Mouse (Mus musculus) heart, adult 2 months (tissue): ENCODE measurements at regions not wholly inside any gene's neighbourhood (a gene's known extent, or its start where the extent isn't known, plus 50 kb on each side); places are given as distances from the start of the nearest gene placed in this dataset.

Experiments used
- DNase-seq, 2 experiments: peaks; one replicate each; pipeline ENCODE4 v3.0.0; 2021
- H3K27ac ChIP-seq: fragments of 200-600 bp; 2 replicates; pipeline ENCODE4 v1.8.1; 2022
- H3K27me3 ChIP-seq: fragments of 200-500 bp; 2 replicates; pipeline ENCODE4 v1.6.1; 2012; ENCODE audit warnings: mild to moderate bottlenecking, low read length, inconsistent platforms, mixed read lengths; ENCODE audit not compliant: control insufficient read depth, insufficient read depth
- H3K36me3 ChIP-seq: fragments of 200-500 bp; 2 replicates; pipeline ENCODE4 v1.6.1; 2012; ENCODE audit warnings: low read length, inconsistent platforms; ENCODE audit not compliant: control insufficient read depth, insufficient read depth
- H3K4me1 ChIP-seq: fragments of 200-500 bp; 2 replicates; pipeline ENCODE4 v1.6.1; 2011; ENCODE audit warnings: low read length; ENCODE audit not compliant: control insufficient read depth, insufficient read depth
- H3K4me3 ChIP-seq: fragments of 200-600 bp; 2 replicates; pipeline ENCODE4 v1.8.1; 2022
- H3K79me2 ChIP-seq: fragments of 200-500 bp; replicated peaks from 2 replicates; pipeline ENCODE4 v1.6.1; 2012; ENCODE audit warnings: mild to moderate bottlenecking, inconsistent platforms, low read length, moderate library complexity, mixed read lengths; ENCODE audit not compliant: control insufficient read depth, insufficient read depth
- H3K9ac ChIP-seq: fragments of 200-500 bp; 2 replicates; pipeline ENCODE4 v1.6.1; 2012; ENCODE audit warnings: low read depth, mild to moderate bottlenecking, control low read depth, inconsistent platforms, low read length, mixed read lengths
- CTCF ChIP-seq: fragments of 200-600 bp; IDR thresholded peaks from 2 replicates; pipeline ENCODE4 v1.8.1; 2022; ENCODE audit warnings: antibody characterized with exemption, mild to moderate bottlenecking, moderate library complexity
- EP300 ChIP-seq: fragments of 200-500 bp; IDR thresholded peaks from 2 replicates; pipeline ENCODE4 v1.6.1; 2011; ENCODE audit warnings: low read depth, low read length, control low read depth; ENCODE audit not compliant: insufficient read depth
- POLR2A ChIP-seq: fragments of 200-500 bp; IDR thresholded peaks from 2 replicates; pipeline ENCODE4 v1.6.1; 2011; ENCODE audit warnings: mild to moderate bottlenecking, low read depth, low read length, control low read depth; ENCODE audit not compliant: insufficient read depth
- WGBS: fragments of 180-500 bp; shearing (Covaris S2); methylation state at CpG from one replicate; pipeline ENCODE4 v1.1.7; 2018; 5-methylcytosine and 5-hydroxymethylcytosine counted together
- intact Hi-C: fragments of 180-260 bp; cut with DNase I; formaldehyde crosslinking; loops from one replicate; pipeline ENCODE4 v1.15.1; 2025

DNA sequence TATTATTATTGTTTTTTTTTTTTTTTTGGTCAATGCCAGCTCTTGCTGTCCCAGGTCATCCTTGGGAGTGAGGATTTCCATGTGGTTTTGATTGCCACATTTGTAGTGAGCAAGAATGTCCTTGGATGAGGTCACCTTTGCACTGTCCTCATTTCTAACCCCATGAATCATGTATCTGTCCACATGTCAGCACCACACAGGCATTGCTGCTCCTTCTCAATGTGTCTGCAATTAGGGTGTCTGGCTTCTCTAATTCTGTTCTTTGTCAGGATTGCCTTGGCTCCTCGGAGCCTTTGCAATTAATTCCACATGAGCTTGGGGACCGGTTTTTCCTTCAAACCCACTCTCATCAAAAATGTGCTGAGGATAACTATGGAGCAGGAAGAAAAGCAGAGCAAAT is 402.5 kb downstream of the Sox11 start:
- Histone ChIP-seq H3K79me2 (no peaks in the 10 kb centered on the region), H3K27ac (no peak overlapping the region), H3K36me3 (no peaks in the 10 kb centered on the region), H3K9ac (no peak overlapping the region), H3K4me3 (no peak overlapping the region), H3K27me3 (no peaks in the 10 kb centered on the region), H3K4me1 (no peaks in the 10 kb centered on the region)
- 42% methylated on average over 2 of the region's 2 CpGs for WGBS
- intact Hi-C loops: no loop called here
- DNase-seq: no peak
- no peak for TF ChIP-seq EP300
- TF ChIP-seq POLR2A: no peak
- TF ChIP-seq CTCF: no peak

DNA sequence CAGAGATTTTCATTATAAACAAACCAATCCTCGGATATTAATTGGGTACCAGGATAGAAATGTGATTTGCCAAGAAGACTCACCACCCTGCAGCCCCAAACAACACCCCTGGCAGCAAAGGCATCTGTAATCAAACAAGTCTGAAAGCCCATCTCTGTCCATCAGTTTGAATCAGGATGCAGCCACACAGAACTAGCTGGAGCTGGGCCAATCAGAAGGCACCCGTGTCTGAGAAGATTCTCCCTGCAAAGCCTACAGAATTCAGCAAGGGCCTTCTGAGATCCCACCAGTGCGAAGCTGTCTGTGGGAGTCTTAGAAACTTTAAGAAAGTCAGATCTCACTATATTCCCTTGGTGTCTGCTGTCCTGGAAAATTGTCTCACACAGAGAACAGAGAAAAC is 404.5 kb downstream of the Sox11 start:
- intact Hi-C loops: no loop called here

DNA sequence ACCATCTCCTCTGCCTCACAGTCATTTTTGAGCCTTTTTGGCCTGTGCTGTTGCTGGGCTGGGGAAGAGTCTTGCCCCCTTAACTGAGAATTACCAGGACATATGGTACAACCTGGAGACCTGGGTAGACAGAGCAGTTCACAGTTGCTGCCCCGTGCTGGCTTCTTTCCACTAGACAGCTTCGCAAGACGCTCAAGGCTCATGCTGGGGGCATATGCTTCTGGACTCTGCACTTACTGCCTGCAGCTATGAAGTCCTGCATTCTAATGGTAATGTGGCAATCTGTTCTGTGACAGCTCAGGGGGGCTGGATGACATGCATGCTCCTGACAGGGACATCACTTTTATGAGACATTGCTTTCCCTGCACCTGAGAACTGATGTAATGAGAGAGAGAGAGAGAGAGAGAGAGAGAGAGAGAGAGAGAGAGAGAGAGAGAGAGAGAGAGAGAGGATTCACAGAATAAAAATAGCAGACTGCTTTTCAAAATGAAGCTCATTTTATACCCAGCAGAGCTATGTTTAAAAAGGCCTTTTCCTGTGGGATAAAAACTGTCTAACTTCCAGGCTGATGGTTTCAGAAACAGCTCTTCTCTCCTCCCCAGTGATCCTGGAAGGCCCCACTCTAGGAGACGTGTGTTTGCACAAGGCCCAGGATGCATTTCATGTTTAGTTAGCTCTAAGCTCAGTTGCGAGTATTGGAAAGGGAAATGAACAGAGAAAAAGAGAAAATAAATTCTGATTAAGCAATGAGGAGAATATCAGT is 405.5 kb downstream of the Sox11 start:
- Histone ChIP-seq H3K27me3 (no peaks in the 10 kb centered on the region), H3K36me3 (no peaks in the 10 kb centered on the region), H3K27ac (no peak overlapping the region), H3K4me3 (no peak overlapping the region), H3K9ac (no peak overlapping the region), H3K4me1 (no peaks in the 10 kb centered on the region), H3K79me2 (no peaks in the 10 kb centered on the region)
- 66% methylated on average over 5 of the region's 5 CpGs for WGBS
- no peak for TF ChIP-seq POLR2A
- TF ChIP-seq CTCF: no peak
- no peak for TF ChIP-seq EP300
- intact Hi-C loops: no loop called here
- DNase-seq: no peak

More for the DNA sequence above, 404.5 kb downstream of the Sox11 start:
- no peak for DNase-seq
- TF ChIP-seq CTCF (no peak), EP300 (no peak), POLR2A (no peak)
- WGBS: 71% methylated on average over 3 of the region's 3 CpGs
- Histone ChIP-seq H3K4me1 (no peaks in the 10 kb centered on the region), H3K9ac (no peak overlapping the region), H3K36me3 (no peaks in the 10 kb centered on the region), H3K27ac (no peak overlapping the region), H3K27me3 (no peaks in the 10 kb centered on the region), H3K79me2 (no peaks in the 10 kb centered on the region), H3K4me3 (no peak overlapping the region)

DNA sequence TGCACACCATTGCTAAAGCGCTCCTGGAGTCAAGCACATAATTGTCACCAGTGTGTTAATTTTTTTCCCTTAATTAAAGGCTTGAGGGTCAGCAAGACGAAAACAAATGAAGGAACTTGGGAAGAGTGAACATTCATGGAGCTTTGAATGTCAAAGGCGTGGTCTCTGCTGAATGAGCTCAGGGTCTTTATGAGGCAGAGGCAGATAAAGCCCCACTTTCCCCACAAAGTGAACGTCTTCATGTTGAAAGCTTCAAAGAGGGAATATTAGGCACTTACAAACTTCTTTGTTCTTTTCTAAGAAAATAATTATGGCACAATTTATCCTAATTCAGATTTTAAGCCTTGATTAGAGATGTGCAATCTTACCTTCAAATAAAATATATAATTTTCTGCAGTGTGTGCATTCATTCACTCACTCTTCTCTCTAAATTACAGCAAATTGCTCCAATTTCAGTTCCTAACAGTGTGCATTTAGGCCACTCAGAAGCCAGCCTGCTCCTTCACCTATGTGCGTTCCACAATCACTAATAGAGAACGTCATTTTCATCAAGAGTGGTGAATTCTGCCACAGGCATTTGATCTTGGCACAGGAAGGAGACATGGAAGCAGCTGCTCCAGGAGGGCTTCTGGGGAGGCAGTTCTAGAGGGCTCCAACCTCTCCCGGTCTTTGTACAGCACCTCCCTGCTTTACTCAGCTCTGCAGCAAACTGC is 412.1 kb downstream of the Sox11 start:
- Histone ChIP-seq H3K27me3 (no peaks in the 10 kb centered on the region), H3K27ac (no peak overlapping the region), H3K79me2 (no peaks in the 10 kb centered on the region), H3K36me3 (no peaks in the 10 kb centered on the region), H3K9ac (no peak overlapping the region), H3K4me3 (no peak overlapping the region), H3K4me1 (no peaks in the 10 kb centered on the region)
- intact Hi-C loops: no loop called here
- DNase-seq: no peak
- TF ChIP-seq CTCF: no peak
- no peak for TF ChIP-seq EP300
- TF ChIP-seq POLR2A: no peak
- WGBS: 76% methylated on average over 7 of the region's 7 CpGs

DNA sequence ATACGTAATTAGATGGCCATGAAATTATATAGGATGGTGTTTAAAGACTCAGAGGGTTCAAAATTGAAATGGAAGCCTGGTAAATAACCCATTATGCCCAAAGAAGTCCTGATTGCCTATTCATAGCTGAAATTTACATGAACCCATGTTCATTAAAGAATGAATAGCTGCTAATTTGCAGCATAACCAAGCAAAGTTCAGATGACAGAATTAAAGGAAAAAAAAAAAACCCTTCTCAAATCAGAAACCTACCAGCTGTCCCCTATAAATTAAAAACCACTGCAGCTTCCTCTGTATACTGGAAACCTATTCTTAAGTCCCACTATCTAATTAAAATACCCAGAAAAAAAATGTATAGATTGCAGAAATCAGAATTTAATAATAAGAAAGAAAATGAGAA is 436.2 kb downstream of the Sox11 start:
- 84% methylated on average over 1 of the region's 1 CpGs for WGBS
- no peaks in the 10 kb centered on the region for H3K27me3 ChIP-seq
- H3K4me3 ChIP-seq: no peak overlapping the region
- H3K27ac ChIP-seq: no peak overlapping the region
- H3K79me2 ChIP-seq: no peaks in the 10 kb centered on the region
- TF ChIP-seq CTCF (no peak), POLR2A (no peak), EP300 (no peak)
- H3K9ac ChIP-seq: no peak overlapping the region
- no peak for DNase-seq
- H3K4me1 ChIP-seq: no peaks in the 10 kb centered on the region
- intact Hi-C loops: no loop called here
- no peaks in the 10 kb centered on the region for H3K36me3 ChIP-seq

DNA sequence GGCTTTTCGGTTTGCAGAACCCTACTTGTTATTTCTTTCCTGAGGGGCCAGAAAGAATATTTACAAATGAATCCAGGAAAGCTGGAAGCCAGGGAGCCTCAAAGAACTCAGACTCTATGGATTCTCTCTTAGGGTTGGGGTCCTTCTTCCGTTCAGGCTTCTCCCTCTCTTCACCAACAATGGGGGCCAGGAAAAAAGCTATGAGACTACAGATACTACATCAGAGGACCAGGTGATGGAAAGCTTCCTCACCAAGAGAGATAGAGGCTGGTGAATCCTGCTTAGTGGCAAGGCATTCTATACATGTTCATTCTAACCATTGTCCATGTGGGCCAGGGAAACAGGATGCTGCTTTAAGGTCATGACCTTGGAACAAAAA is 434.9 kb downstream of the Cmpk2 start:
- H3K27ac ChIP-seq: no peak overlapping the region
- intact Hi-C loops: no loop called here
- TF ChIP-seq POLR2A (no peak), EP300 (no peak), CTCF (no peak)
- H3K9ac ChIP-seq: no peak overlapping the region
- H3K36me3 ChIP-seq: no peaks in the 10 kb centered on the region
- H3K4me3 ChIP-seq: no peak overlapping the region
- no peaks in the 10 kb centered on the region for H3K4me1 ChIP-seq
- 53% methylated on average over 2 of the region's 2 CpGs for WGBS
- H3K79me2 ChIP-seq: no peaks in the 10 kb centered on the region
- no peaks in the 10 kb centered on the region for H3K27me3 ChIP-seq
- no peak for DNase-seq
